Mouse (Mus musculus) gastrocnemius, adult 8-10 months (tissue): ENCODE results near the gene Ugt1a1. TPM values are rescaled to one million over a fixed set of nuclear protein-coding genes. Genes with fewer than 3 reads are reported as not detected.

Source experiments
- DNase-seq, 2 experiments: peaks; one replicate each; pipeline ENCODE4 v3.0.0; 2022; ENCODE audit warnings: low spot score in 2 of 2
- total RNA-seq, 4 experiments: library from RNA; stranded (reverse); gene quantifications; 2 replicates each; pipeline ENCODE4 v1.2.4; 2022

The Ugt1a1 gene
- total RNA-seq, 4 experiments from 2014 or later, result 0.12 to 0.46 TPM; not detected in 2

GRCm38 (mm10) chr1:88256886-88257663 lies 45.3 kb downstream of the Ugt1a1 start:
- DNase-seq, result no peak

GRCm38 (mm10) chr1:88257681-88258080 lies 45.9 kb downstream of the Ugt1a1 start:
- DNase-seq, result no peak

GRCm38 (mm10) chr1:88258361-88258760 lies 46.6 kb downstream of the Ugt1a1 start:
- no peak for DNase-seq

- DNase-seq, result no peak
Measured at GRCm38 (mm10) chr1:88258881-88259642, 47.3 kb downstream of the Ugt1a1 start.

- DNase-seq, result no peak
Measured at GRCm38 (mm10) chr1:88259643-88260024, 47.9 kb downstream of the Ugt1a1 start.

- no peak for DNase-seq
Measured at GRCm38 (mm10) chr1:88260114-88260513, 48.4 kb downstream of the Ugt1a1 start.

GRCm38 (mm10) chr1:88260604-88261377 lies 49.0 kb downstream of the Ugt1a1 start:
- DNase-seq, result no peak

- no peak for DNase-seq
Measured at GRCm38 (mm10) chr1:88261706-88262105, 49.9 kb downstream of the Ugt1a1 start.

GRCm38 (mm10) chr1:88262255-88262654 lies 50.5 kb downstream of the Ugt1a1 start:
- no peak for DNase-seq

- DNase-seq, result no peak
Measured at GRCm38 (mm10) chr1:88262961-88263360, 51.2 kb downstream of the Ugt1a1 start.

- DNase-seq, result no peak
Measured at GRCm38 (mm10) chr1:88263778-88264177, 52.0 kb downstream of the Ugt1a1 start.

GRCm38 (mm10) chr1:88264237-88264868 lies 52.6 kb downstream of the Ugt1a1 start:
- no peak for DNase-seq

GRCm38 (mm10) chr1:88264869-88265240 lies 53.1 kb downstream of the Ugt1a1 start:
- no peak for DNase-seq

- DNase-seq, result peak in 1 of 2 experiments; percentile 15
Measured at GRCm38 (mm10) chr1:88266123-88266522, 54.4 kb downstream of the Ugt1a1 start.

GRCm38 (mm10) chr1:88267489-88267888 lies 55.7 kb downstream of the Ugt1a1 start:
- DNase-seq, result peak in 1 of 2 experiments; percentile 9

GRCm38 (mm10) chr1:88268070-88268469 lies 56.3 kb downstream of the Ugt1a1 start:
- peak in 1 of 2 experiments; percentile 4 for DNase-seq

Other genes starting within 250 kb of the Ugt1a1 start
- 1 to 10 TPM; 6.9 to 7.6 (median 7.3) TPM for gene Usp40, start 203.4 kb upstream of the Ugt1a1 start, total RNA-seq
- not detected for gene Ugt1a10, start 156.6 kb upstream of the Ugt1a1 start, total RNA-seq
- not detected for gene Ugt1a9, start 141.2 kb upstream of the Ugt1a1 start, total RNA-seq
- gene Ugt1a8, start 124.1 kb upstream of the Ugt1a1 start, total RNA-seq, result not detected
- under 1 TPM in 2 of 4 experiments, not detected in 2; 0.11 to 0.44 TPM for gene Ugt1a7c, start 116.9 kb upstream of the Ugt1a1 start, total RNA-seq
- gene Ugt1a6b, start 108.7 kb upstream of the Ugt1a1 start, total RNA-seq, result 1 to 10 TPM in 1 of 4 experiments, under 1 TPM in 1, not detected in 2; 0.72 to 1.3 TPM
- gene Ugt1a6a, start 77.2 kb upstream of the Ugt1a1 start, total RNA-seq, result 1 to 10 TPM in 1 of 4 experiments, under 1 TPM in 3; 0.22 to 2.0 (median 0.47) TPM
- not detected for gene Ugt1a5, start 45.9 kb upstream of the Ugt1a1 start, total RNA-seq
- gene Ugt1a2, start 11.4 kb upstream of the Ugt1a1 start, total RNA-seq, result under 1 TPM in 1 of 4 experiments, not detected in 3; 0.16 TPM
- not detected for gene Dnajb3, start 6.2 kb upstream of the Ugt1a1 start, total RNA-seq
- not detected for gene Mroh2a, start 15.0 kb downstream of the Ugt1a1 start, total RNA-seq
- gene Hjurp, start 65.7 kb downstream of the Ugt1a1 start, total RNA-seq, result 1 to 10 TPM; 4.4 to 6.3 (median 4.7) TPM
- not detected for gene Trpm8, start 65.7 kb downstream of the Ugt1a1 start, total RNA-seq
- not detected for gene Spp2, start 195.0 kb downstream of the Ugt1a1 start, total RNA-seq